Mouse (Mus musculus) midbrain, embryonic 15.5 days (tissue): ENCODE data around the gene Rfng. TPM values are rescaled to one million over a fixed set of nuclear protein-coding genes. Genes with fewer than 3 reads are reported as not detected.

ENCODE experiments used
- ATAC-seq: fragments of 200-750 bp; cut with Nextera tagmentation; replicated peaks from 2 replicates; pipeline ENCODE4 v1.8.0; 2017; ENCODE audit warnings: moderate TSS enrichment
- H3K27ac ChIP-seq: fragments of 300-500 bp; sonication (generic); 2 replicates; pipeline ENCODE4 v1.5.1; 2015; ENCODE audit warnings: mild to moderate bottlenecking, inconsistent platforms
- H3K27me3 ChIP-seq: fragments of 300-500 bp; sonication (generic); replicated peaks from 2 replicates; pipeline ENCODE4 v1.6.1; 2015; ENCODE audit warnings: inconsistent platforms
- H3K36me3 ChIP-seq: fragments of 300-500 bp; sonication (generic); replicated peaks from 2 replicates; pipeline ENCODE4 v1.6.1; 2015; ENCODE audit warnings: inconsistent platforms
- H3K4me1 ChIP-seq: fragments of 300-500 bp; sonication (generic); 2 replicates; pipeline ENCODE4 v1.6.1; 2015; ENCODE audit warnings: inconsistent platforms
- H3K4me2 ChIP-seq: fragments of 300-500 bp; sonication (generic); 2 replicates; pipeline ENCODE4 v1.6.1; 2015; ENCODE audit warnings: inconsistent platforms, mild to moderate bottlenecking, moderate library complexity
- H3K4me3 ChIP-seq: fragments of 300-500 bp; sonication (generic); 2 replicates; pipeline ENCODE4 v1.5.1; 2015; ENCODE audit warnings: mild to moderate bottlenecking, inconsistent platforms
- H3K9ac ChIP-seq: fragments of 300-500 bp; sonication (generic); 2 replicates; pipeline ENCODE4 v1.6.1; 2015; ENCODE audit warnings: mild to moderate bottlenecking, inconsistent platforms
- H3K9me3 ChIP-seq: fragments of 300-500 bp; sonication (generic); 2 replicates; pipeline ENCODE4 v1.6.1; 2016; ENCODE audit warnings: inconsistent platforms
- whole genome bisulfite sequencing: fragments of 180-500 bp; shearing (Covaris S2); methylation state at CpG from one replicate; pipeline ENCODE4 v1.1.7; 2015; ENCODE audit warnings: mixed read lengths; 5-methylcytosine and 5-hydroxymethylcytosine counted together
- polyA plus RNA-seq: library from polyadenylated mRNA; unstranded; fragments of >200 nt; fragmentation: Nextera tagmentation; extraction: Ambion mirVana; gene quantifications from 2 replicates; pipeline ENCODE4 v1.2.1, GENCODE M21; 2015

Rfng gene
- polyA plus RNA-seq, 1 experiment from 2014 or later: 138 TPM

DNA sequence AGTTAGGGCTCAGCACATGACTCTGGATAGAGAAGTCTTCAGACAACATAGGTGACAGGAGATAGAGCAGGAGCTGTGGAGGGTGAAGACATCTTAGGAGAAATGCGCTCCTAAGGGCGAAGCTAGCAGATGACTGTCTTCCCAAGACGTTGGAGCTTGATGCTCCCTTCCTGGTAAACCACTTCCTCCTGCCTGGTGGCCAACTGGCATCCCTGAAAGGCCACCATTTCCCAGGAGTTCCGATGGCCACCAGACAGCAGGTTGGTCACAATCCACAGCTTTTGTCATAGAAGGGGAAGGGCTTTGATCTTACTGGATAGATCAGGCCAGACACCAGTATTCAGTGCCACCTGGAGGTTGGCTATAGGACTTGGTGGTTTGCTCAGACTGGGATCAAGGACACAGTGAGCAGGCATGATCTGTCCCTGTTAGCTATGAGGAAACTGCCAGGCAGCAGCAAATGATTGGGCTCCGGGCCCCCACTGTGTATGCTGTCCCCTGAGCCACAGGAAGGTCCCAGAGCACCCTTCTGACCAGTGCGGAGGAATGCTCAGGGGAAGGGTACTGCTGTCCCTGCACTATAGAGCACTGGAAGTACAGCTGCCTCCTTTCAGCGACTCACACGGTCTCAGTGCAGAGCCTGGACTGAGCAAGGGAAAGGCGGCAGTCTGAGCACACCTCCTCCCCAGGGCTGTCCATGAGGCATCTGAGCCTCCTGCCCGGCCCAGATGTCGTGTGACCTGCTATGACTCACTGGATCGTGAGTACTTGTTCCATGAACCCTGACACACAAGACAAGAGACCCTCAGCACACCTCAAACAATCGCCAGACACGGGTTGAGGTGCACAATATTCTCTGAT is 22.0 kb downstream of the Rfng start:
- Histone ChIP-seq H3K27me3 (no peaks in the 10 kb centered on the region; the same call in 1 of the 2 replicates), H3K4me2 (no peak overlapping the region), H3K4me3 (no peak overlapping the region), H3K4me1 (no peaks in the 10 kb centered on the region), H3K9ac (no peak overlapping the region), H3K36me3 (no peaks in the 10 kb centered on the region), H3K9me3 (no peaks in the 10 kb centered on the region), H3K27ac (no peak overlapping the region)
- 70% methylated on average over 14 of the region's 14 CpGs for WGBS
- no peak for ATAC-seq

DNA sequence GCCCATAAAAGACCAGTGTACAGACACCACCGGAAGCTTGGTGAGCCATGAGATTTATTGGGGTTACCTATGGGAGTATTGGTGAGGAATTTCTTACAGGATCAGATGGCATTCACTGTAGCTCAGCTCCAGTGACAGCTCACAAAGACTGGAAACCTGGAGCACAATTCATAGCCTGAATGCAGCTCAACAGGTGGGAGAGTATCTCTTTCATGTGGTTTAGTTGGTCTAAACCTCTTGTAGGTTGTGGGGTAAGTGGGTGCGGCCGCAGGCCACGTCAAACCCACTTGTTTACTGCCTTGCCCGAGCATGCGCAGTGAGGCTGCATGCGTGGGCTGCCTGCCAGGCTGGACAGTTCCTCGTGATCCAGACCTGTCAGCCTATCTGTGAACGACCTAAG is 23.8 kb downstream of the Rfng start:
- H3K9me3 ChIP-seq: no peaks in the 10 kb centered on the region
- H3K27ac ChIP-seq: no peak overlapping the region
- H3K4me2 ChIP-seq: no peak overlapping the region
- H3K36me3 ChIP-seq: no peaks in the 10 kb centered on the region
- no peak overlapping the region for H3K4me3 ChIP-seq
- no peak overlapping the region for H3K9ac ChIP-seq
- H3K4me1 ChIP-seq: no peaks in the 10 kb centered on the region
- no peak for ATAC-seq
- WGBS: 94% methylated on average over 9 of the region's 9 CpGs
- H3K27me3 ChIP-seq: no peaks in the 10 kb centered on the region; the same call in 1 of the 2 replicates

DNA sequence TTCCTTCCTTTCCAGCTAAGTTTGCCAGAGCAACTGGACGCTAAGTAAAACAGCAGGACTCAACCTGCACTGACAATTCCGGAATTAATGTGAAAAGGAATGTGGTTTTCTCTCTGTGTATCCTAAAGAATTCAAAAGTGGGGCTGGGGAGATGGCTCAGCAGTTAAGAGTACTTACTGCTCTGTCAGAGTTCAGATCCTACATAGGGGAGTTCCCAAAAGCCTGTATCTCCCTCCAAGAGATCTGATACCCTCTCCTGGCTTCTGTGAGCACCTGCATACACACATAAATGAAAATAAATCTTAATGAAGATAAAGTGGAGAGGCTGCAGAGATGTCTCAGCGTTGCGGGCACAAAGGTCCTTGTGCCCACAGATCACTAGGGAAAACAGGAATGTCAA is 32.4 kb downstream of the Rfng start:
- 73% methylated on average over 4 of the region's 4 CpGs for WGBS
- H3K9me3 ChIP-seq: no peaks in the 10 kb centered on the region
- no peak overlapping the region for H3K4me2 ChIP-seq
- H3K36me3 ChIP-seq: no peaks in the 10 kb centered on the region
- ATAC-seq: no peak
- H3K27me3 ChIP-seq: no peaks in the 10 kb centered on the region
- no peaks in the 10 kb centered on the region for H3K4me1 ChIP-seq
- no peak overlapping the region for H3K27ac ChIP-seq
- H3K4me3 ChIP-seq: no peak overlapping the region
- no peak overlapping the region for H3K9ac ChIP-seq

DNA sequence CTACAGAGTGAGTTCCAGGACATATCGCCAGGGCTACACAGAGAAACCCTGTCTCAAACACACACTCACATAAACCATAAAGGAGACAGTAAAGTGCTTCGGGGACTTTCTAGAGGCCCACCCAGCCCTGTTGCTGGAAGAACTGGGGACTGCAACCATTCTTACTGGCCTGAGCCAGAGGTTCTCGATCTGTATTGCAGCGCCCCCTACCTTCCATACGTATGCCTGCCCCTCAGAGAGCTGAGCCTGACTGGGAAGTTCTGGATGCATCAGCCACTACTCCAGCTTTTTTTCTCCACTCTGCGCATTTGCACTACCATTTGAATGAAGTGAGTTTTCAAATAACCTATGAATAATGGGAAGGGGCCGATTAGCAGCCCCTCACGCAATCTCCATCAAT is 34.6 kb downstream of the Rfng start:
- Histone ChIP-seq H3K9me3 (no peaks in the 10 kb centered on the region), H3K4me1 (no peaks in the 10 kb centered on the region), H3K9ac (no peak overlapping the region), H3K36me3 (no peaks in the 10 kb centered on the region), H3K27me3 (no peaks in the 10 kb centered on the region), H3K4me3 (no peak overlapping the region), H3K27ac (no peak overlapping the region), H3K4me2 (no peak overlapping the region)
- WGBS: 60% methylated on average over 8 of the region's 8 CpGs
- no peak for ATAC-seq

DNA sequence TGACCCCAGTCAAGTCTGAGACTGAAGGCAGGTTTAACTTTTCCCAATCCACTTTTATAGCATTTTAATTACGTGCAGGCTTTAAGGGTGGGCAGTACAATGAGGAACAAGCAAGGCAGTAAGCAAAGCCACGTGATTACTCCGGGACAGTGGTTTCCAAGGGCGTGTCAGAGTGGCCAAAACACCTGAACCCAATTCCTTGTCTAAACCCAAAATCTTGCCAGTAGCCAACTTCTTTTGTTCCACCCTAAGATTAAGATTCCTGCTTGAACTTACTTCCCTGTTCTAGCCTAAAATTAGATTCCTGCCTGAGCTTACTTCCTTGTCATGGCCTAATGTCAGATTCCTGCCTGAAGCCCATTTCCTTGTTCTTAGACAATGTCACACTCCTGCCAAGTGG is 36.0 kb downstream of the Rfng start:
- ATAC-seq: no peak

DNA sequence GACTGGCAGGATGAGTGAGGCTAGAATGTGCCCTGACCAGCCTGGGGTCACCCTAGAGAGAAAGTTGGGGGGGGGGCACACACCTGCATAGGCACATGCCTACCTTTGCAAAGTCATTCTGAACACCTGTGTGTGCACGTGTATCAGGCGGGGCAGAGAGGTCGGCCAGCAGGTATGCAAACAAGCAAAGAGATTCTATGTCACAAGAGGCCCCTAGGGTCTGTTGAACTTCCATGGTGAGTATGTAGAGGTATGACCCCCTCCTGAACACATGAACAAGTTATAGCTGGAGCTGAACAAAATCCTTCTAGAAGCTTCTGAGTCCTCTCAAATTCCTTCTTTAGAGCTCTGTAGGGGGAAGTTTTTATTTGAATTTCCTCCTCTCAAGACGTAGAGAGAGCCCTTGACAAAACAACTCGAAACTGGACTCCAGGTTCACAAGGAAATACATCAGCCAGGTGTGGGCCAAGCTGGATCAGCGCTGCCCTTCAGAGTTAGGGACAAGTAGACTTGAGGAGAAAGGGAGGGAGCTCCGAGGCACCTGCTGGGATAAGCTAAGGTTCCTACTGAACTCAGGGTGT is 39.8 kb downstream of the Rfng start:
- no peak overlapping the region for H3K4me2 ChIP-seq
- H3K4me1 ChIP-seq: no peaks in the 10 kb centered on the region
- no peak for ATAC-seq
- H3K9ac ChIP-seq: no peak overlapping the region
- no peak overlapping the region for H3K4me3 ChIP-seq
- H3K27me3 ChIP-seq: no peaks in the 10 kb centered on the region
- H3K36me3 ChIP-seq: no peaks in the 10 kb centered on the region
- WGBS: 74% methylated on average over 7 of the region's 7 CpGs
- no peak overlapping the region for H3K27ac ChIP-seq
- no peaks in the 10 kb centered on the region for H3K9me3 ChIP-seq

More for the DNA sequence above, 36.0 kb downstream of the Rfng start:
- Histone ChIP-seq H3K9ac (no peak overlapping the region), H3K9me3 (no peaks in the 10 kb centered on the region), H3K4me3 (no peak overlapping the region), H3K36me3 (no peaks in the 10 kb centered on the region), H3K27ac (no peak overlapping the region), H3K27me3 (no peaks in the 10 kb centered on the region), H3K4me1 (no peaks in the 10 kb centered on the region), H3K4me2 (no peak overlapping the region)
- WGBS: 80% methylated on average over 4 of the region's 4 CpGs

DNA sequence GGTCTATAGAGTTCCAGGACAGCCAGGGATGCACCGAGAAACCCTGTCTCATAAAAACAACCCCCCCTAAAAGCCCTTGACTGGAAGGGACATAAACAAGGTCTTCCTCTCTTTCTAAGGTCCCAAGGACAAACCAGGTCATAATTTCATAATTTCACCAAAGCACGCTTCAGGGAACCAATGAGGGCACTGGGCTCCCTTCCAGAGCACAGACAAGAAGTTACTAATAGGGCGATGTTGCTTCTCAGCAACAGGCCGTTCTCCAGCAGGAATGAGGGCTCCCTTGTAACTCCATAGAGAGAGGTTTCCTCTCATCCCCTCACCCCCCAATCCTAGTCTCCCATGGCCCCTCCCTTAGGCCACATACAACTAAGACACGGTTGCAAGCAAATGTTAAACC is 43.0 kb downstream of the Rfng start:
- Histone ChIP-seq H3K4me2 (no peak overlapping the region), H3K9me3 (no peaks in the 10 kb centered on the region), H3K27me3 (no peaks in the 10 kb centered on the region), H3K36me3 (no peaks in the 10 kb centered on the region), H3K4me3 (no peak overlapping the region), H3K9ac (no peak overlapping the region), H3K4me1 (no peaks in the 10 kb centered on the region), H3K27ac (no peak overlapping the region)
- 93% methylated on average over 5 of the region's 5 CpGs for WGBS
- no peak for ATAC-seq

DNA sequence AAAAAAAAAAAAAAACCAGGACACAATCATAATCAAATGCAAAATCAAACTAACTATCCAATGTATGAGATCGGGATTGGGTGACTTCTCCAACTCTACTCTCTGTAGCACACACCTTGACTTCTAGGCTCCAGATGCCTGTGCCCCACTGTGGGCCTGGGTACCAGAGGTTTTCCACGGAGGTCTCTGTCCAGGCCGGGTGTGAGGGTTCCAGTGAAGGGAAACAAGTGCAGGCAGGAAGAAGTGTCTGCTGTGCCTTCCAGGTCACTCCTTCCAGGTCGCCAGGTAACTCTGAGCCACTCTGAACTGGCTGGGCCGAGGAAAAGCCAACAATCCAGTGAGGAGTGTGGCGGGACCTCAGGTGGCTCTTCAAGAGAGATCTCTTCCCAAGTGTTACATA is 47.6 kb downstream of the Rfng start:
- Histone ChIP-seq H3K4me3 (no peak overlapping the region), H3K36me3 (no peaks in the 10 kb centered on the region), H3K4me2 (no peak overlapping the region), H3K9ac (no peak overlapping the region), H3K9me3 (no peaks in the 10 kb centered on the region), H3K27me3 (no peaks in the 10 kb centered on the region), H3K27ac (no peak overlapping the region), H3K4me1 (no peaks in the 10 kb centered on the region)
- no peak for ATAC-seq
- 82% methylated on average over 6 of the region's 6 CpGs for WGBS

DNA sequence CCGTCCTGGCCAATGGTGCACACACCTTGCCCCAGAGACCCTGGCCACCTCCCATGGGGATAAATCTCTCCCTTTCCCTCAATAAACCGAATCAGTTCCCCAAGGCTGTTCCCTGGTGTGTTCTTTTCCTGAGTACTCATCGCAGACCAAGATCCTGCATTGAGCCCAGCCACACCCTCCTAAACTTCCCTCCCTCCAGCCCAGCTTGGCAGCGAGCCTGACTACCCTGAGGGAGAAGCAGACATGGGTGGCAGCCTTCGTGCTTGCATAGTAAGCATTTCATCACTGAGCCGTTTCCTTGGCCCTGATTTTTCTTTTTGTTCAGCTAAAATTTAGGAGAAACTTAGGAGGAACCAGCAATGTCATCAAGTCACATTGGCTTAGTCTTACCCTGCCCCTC is 50.5 kb downstream of the Rfng start:
- Histone ChIP-seq H3K27me3 (peaks cover 3% of the 10 kb centered on the region; the same call in 1 of the 2 replicates), H3K4me1 (no peaks in the 10 kb centered on the region), H3K4me3 (no peak overlapping the region), H3K27ac (no peak overlapping the region), H3K9ac (no peak overlapping the region), H3K4me2 (no peak overlapping the region), H3K36me3 (no peaks in the 10 kb centered on the region), H3K9me3 (no peaks in the 10 kb centered on the region)
- WGBS: 69% methylated on average over 6 of the region's 6 CpGs
- no peak for ATAC-seq

DNA sequence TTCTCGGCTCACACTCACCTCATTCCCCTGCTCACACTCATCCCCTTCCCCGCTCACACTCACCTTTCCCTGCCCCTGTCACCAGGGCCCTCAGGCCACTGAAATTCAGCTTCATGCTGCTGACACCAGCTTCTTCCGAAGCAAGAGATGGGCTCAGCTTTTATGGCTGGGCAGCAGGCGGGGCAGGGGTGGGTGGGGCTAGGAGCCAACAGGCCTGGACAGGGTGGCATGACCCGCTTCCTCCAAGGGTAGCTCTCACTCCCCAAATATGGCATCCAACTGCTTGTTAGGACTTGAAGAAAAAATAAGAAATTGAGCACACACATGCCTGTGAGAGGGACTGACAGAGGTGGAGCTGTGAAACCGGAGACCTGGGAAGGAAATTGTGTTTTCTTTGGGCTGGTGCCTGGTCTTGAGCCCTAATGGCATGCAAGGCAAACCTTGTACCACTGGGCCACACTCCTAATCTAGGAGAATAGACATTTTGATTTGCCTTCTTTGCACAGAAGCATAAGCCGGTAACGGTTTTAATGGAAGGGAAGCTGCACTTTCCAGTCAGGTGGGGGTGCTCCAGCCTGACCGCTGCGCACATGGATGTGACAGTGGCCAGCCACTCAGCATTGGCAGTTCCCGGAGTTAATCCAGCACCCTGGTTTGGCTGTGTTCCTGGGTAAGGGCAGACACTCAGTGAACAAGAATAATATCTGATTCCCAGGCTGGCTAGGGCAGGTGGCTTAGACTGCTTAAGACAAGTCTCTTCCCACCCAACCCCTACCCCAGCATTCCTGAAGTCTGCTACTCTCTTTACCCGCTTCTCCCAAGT is 51.9 kb downstream of the Rfng start, which contains the start of gene Cbr2:
Gene Cbr2 (minus strand): TSS at position 257 of the 823 bp plus-strand sequence.
- ATAC-seq: no peak
- Histone ChIP-seq H3K36me3 (no peaks in the 10 kb centered on the region), H3K4me1 (peaks cover 2% of the 10 kb centered on the region), H3K4me3 (no peak within 1 kb of the TSS), H3K27me3 (peaks cover 5% of the 10 kb centered on the region; the same call in 1 of the 2 replicates), H3K9me3 (no peaks in the 10 kb centered on the region), H3K4me2 (no peak within 1 kb of the TSS), H3K9ac (no peak within 1 kb of the TSS), H3K27ac (no peak within 1 kb of the TSS)
- WGBS: 80% methylated on average over 12 of the region's 12 CpGs

DNA sequence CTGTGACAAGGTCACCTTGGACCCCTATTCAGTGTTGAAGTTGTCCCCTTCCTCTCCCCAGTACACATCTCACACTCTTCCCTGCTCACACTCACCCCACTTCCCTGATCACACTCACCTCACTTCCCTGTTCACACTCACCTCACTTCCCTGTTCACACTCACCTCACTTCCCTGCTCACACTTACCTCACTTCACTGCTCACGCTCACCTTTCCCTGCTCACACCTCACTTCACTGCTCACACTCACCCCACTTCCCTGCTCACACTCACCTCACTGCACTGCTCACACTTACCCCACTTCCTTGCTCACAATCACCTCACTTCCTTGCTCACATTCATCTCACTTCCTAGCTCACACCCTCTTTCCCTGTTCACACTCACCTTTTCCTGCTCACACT is 52.6 kb downstream of the Rfng start:
- no peaks in the 10 kb centered on the region for H3K36me3 ChIP-seq
- peaks cover 5% of the 10 kb centered on the region; the same call in 1 of the 2 replicates for H3K27me3 ChIP-seq
- no peak overlapping the region for H3K4me2 ChIP-seq
- no peak overlapping the region for H3K4me3 ChIP-seq
- peaks cover 9% of the 10 kb centered on the region for H3K4me1 ChIP-seq
- no peak overlapping the region for H3K27ac ChIP-seq
- no peaks in the 10 kb centered on the region for H3K9me3 ChIP-seq
- no peak for ATAC-seq
- 88% methylated on average over 1 of the region's 1 CpGs for WGBS
- no peak overlapping the region for H3K9ac ChIP-seq
